Mouse (Mus musculus): Measurements from ENCODE around the gene Ormdl3. TPM values are rescaled to one million over a fixed set of nuclear protein-coding genes. Genes with fewer than 3 reads are reported as not detected.

The Ormdl3 gene
- polyA plus RNA-seq, 1 experiment from 2014 or later, result 24.7 TPM

DNA sequence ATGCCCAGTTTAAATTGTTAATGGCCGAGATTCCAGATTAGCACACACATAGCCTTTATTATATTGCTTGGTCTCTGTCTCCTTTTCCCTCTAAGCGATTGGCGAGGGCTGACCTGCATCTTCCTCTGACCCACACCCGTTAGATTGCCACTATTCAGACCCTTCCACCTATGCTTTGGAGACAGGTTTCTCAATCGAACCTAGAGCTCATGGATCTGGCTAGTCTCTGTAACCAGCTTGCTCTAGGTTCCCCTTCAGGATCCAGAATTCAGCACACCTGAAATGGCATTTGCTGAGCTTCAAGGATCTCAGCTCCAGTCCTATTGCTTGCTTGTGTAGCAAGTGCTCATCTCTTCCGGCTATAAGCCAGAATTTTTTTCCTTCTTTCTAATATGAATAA lies 17.7 kb downstream of the Ormdl3 start:
- Histone ChIP-seq H3K4me3 (ENCODE audit: low read depth, low read length) (no peak overlapping the region), H3K9ac (ENCODE audit: low read length) (no peak overlapping the region)

DNA sequence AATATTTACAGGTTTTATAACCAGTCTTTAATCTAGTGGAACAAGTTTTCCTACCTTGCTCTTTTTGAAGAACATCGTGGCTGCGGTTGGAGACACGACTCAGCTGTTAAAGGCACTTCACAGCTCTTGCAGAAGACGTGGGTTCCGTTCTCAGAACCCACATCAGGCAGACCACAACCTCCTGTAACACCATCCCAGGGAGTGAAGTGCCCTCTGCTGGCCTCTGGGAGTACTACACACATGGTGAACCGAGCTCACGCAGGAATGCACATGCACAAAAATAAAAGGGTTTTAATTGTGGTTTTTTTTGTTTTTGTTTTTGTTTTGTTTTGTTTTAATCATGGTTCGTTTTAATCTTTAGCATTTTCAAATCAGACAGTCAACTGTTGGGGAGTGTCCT lies 18.8 kb downstream of the Ormdl3 start:
- no peak overlapping the region for H3K4me3 ChIP-seq (ENCODE audit: low read depth, low read length)
- H3K4me1 ChIP-seq (ENCODE audit: control insufficient read depth, insufficient read depth, low read length), result no peaks in the 10 kb centered on the region
- DNase-seq (ENCODE audit: low spot score), result no peak
- WGBS, result 91% methylated on average over 8 of the region's 8 CpGs
- H3K36me3 ChIP-seq (ENCODE audit: control insufficient read depth, insufficient read depth, low read length), result no peaks in the 10 kb centered on the region
- no peak overlapping the region for H3K27ac ChIP-seq (ENCODE audit: low read depth, low read length)
- no peaks in the 10 kb centered on the region for H3K27me3 ChIP-seq (replicated peaks; ENCODE audit: control insufficient read depth, insufficient read depth, low read length)
- ATAC-seq, result no peak
- no peaks in the 10 kb centered on the region for H3K9me3 ChIP-seq (replicated peaks; ENCODE audit: control insufficient read depth, low read length)
- no peak overlapping the region for H3K9ac ChIP-seq (ENCODE audit: low read length)
- no peak overlapping the region for H3K4me2 ChIP-seq (ENCODE audit: low read length)

More for the DNA sequence above, 17.7 kb downstream of the Ormdl3 start:
- H3K4me1 ChIP-seq (ENCODE audit: control insufficient read depth, insufficient read depth, low read length), result no peaks in the 10 kb centered on the region
- no peaks in the 10 kb centered on the region for H3K9me3 ChIP-seq (replicated peaks; ENCODE audit: control insufficient read depth, low read length)
- ATAC-seq (no peak), DNase-seq (ENCODE audit: low spot score) (no peak)
- no peaks in the 10 kb centered on the region for H3K27me3 ChIP-seq (replicated peaks; ENCODE audit: control insufficient read depth, insufficient read depth, low read length)
- WGBS, result 80% methylated on average over 6 of the region's 6 CpGs
- H3K36me3 ChIP-seq (ENCODE audit: control insufficient read depth, insufficient read depth, low read length), result no peaks in the 10 kb centered on the region
- H3K27ac ChIP-seq (ENCODE audit: low read depth, low read length), result no peak overlapping the region
- no peak overlapping the region for H3K4me2 ChIP-seq (ENCODE audit: low read length)

DNA sequence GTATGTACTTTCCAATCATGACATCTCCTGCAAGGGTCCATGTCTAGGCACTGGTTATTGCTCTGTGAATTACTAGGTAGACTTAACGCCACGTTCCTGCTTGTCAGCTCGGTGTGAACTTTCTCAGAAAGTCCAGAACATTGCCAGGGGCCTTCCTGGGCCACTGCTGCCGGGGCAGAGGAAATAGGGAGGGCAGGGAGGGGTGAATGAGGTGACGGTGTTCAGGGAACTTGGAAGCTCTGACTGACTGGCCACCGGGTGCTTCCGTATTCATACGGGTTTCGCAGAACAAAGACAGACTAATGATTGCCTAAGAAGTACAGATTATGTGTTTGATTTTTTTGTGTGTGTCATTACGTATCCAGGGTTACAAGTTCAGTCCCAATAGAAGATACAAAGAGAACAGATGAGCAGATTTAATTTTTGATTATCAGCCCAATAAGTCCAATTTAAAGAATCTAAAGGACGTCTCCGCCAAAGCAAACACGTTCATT lies 23.2 kb downstream of the Ormdl3 start:
- ATAC-seq, result no peak
- Histone ChIP-seq H3K27ac (ENCODE audit: low read depth, low read length) (no peak overlapping the region), H3K4me2 (ENCODE audit: low read length) (no peak overlapping the region), H3K4me3 (ENCODE audit: low read depth, low read length) (no peak overlapping the region), H3K4me1 (ENCODE audit: control insufficient read depth, insufficient read depth, low read length) (no peaks in the 10 kb centered on the region), H3K9ac (ENCODE audit: low read length) (no peak overlapping the region), H3K27me3 (replicated peaks; ENCODE audit: control insufficient read depth, insufficient read depth, low read length) (no peaks in the 10 kb centered on the region), H3K9me3 (replicated peaks; ENCODE audit: control insufficient read depth, low read length) (no peaks in the 10 kb centered on the region), H3K36me3 (ENCODE audit: control insufficient read depth, insufficient read depth, low read length) (no peaks in the 10 kb centered on the region)
- no peak for DNase-seq (ENCODE audit: low spot score)
- WGBS, result 60% methylated on average over 13 of the region's 13 CpGs

DNA sequence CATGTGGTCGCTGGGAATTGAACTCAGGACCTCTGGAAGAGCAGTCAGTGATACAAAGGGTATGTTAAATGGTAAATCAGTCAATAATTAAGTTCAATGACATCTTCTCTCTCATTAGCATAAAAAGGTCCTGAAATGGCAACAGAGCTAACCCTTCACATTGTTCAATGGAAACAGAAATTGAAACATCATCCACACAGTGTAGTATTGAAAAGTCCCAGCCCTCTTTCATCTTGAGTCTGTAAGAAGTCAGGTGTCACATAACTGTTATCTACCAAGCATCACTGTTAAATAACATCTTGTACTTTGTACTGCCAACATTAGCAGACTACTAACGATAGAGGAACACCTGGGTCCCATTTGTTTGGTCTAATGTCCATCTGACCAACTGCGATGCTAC lies 24.1 kb downstream of the Ormdl3 start:
- Histone ChIP-seq H3K36me3 (ENCODE audit: control insufficient read depth, insufficient read depth, low read length) (no peaks in the 10 kb centered on the region), H3K4me1 (ENCODE audit: control insufficient read depth, insufficient read depth, low read length) (no peaks in the 10 kb centered on the region), H3K9ac (ENCODE audit: low read length) (no peak overlapping the region), H3K4me2 (ENCODE audit: low read length) (no peak overlapping the region), H3K4me3 (ENCODE audit: low read depth, low read length) (no peak overlapping the region), H3K27ac (ENCODE audit: low read depth, low read length) (no peak overlapping the region), H3K27me3 (replicated peaks; ENCODE audit: control insufficient read depth, insufficient read depth, low read length) (no peaks in the 10 kb centered on the region), H3K9me3 (replicated peaks; ENCODE audit: control insufficient read depth, low read length) (no peaks in the 10 kb centered on the region)
- ATAC-seq (no peak), DNase-seq (ENCODE audit: low spot score) (no peak)
- 93% methylated on average over 3 of the region's 3 CpGs for whole genome bisulfite sequencing

DNA sequence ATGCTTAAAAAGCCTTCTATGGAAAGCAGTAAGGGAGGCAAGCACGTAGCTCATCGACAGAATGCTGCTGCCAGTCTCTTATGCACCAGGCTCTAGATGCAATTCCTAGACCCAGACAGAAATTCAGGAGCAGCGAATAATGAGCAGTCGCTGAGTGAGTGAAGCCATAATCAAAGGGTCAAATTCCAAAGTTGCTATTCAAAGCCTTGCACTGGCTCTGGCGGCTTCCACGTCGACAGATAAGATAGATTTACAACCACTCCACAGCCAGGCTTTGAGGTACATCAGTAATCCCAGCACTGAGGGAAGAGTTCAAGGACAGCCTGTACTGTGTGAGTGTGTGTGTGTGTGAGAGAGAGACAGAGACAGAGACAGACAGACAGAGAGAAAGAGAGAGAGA lies 26.2 kb downstream of the Ormdl3 start:
- H3K27me3 ChIP-seq (replicated peaks; ENCODE audit: control insufficient read depth, insufficient read depth, low read length), result no peaks in the 10 kb centered on the region
- H3K4me3 ChIP-seq (ENCODE audit: low read depth, low read length), result no peak overlapping the region
- H3K4me1 ChIP-seq (ENCODE audit: control insufficient read depth, insufficient read depth, low read length), result no peaks in the 10 kb centered on the region
- 19% methylated on average over 7 of the region's 7 CpGs for WGBS
- no peak for ATAC-seq
- H3K4me2 ChIP-seq (ENCODE audit: low read length), result no peak overlapping the region
- no peaks in the 10 kb centered on the region for H3K9me3 ChIP-seq (replicated peaks; ENCODE audit: control insufficient read depth, low read length)
- DNase-seq (ENCODE audit: low spot score), result no peak
- no peak overlapping the region for H3K9ac ChIP-seq (ENCODE audit: low read length)
- H3K36me3 ChIP-seq (ENCODE audit: control insufficient read depth, insufficient read depth, low read length), result no peaks in the 10 kb centered on the region
- H3K27ac ChIP-seq (ENCODE audit: low read depth, low read length), result no peak overlapping the region

DNA sequence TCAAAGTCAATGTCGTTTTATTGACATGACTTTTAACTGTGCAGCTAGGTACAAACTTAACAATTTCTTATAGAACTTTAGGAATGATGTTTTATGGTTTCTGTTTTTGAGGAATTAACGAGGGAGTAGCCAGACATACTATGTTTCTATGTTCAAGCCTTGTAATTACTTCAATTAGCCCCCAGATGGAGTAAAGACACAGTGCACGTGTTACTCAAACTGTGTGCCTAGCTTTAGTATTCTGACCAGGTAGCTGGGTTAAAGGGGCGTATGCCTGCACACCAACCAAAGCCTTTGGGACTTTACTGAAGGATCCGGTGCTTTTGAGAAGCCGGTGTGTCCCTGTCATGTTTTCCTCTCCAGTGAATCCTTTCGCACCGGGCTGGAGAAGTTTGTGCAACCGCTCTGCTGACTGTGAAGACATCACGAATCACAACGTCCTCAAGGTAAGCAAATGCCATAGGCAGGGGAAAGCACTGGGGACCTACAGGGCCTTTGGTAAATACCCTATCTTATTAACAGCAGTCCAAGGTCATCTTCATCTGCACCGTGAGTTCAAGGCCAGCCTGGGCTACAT lies 32.0 kb downstream of the Ormdl3 start:
- H3K27me3 ChIP-seq (replicated peaks; ENCODE audit: control insufficient read depth, insufficient read depth, low read length), result peaks cover 1% of the 10 kb centered on the region
- no peak overlapping the region for H3K4me2 ChIP-seq (ENCODE audit: low read length)
- no peak overlapping the region for H3K9ac ChIP-seq (ENCODE audit: low read length)
- no peak for ATAC-seq
- H3K4me3 ChIP-seq (ENCODE audit: low read depth, low read length), result no peak overlapping the region
- H3K4me1 ChIP-seq (ENCODE audit: control insufficient read depth, insufficient read depth, low read length), result no peaks in the 10 kb centered on the region
- no peak for DNase-seq (ENCODE audit: low spot score)
- no peak overlapping the region for H3K27ac ChIP-seq (ENCODE audit: low read depth, low read length)
- H3K36me3 ChIP-seq (ENCODE audit: control insufficient read depth, insufficient read depth, low read length), result no peaks in the 10 kb centered on the region
- H3K9me3 ChIP-seq (replicated peaks; ENCODE audit: control insufficient read depth, low read length), result no peaks in the 10 kb centered on the region
- 59% methylated on average over 12 of the region's 12 CpGs for WGBS

DNA sequence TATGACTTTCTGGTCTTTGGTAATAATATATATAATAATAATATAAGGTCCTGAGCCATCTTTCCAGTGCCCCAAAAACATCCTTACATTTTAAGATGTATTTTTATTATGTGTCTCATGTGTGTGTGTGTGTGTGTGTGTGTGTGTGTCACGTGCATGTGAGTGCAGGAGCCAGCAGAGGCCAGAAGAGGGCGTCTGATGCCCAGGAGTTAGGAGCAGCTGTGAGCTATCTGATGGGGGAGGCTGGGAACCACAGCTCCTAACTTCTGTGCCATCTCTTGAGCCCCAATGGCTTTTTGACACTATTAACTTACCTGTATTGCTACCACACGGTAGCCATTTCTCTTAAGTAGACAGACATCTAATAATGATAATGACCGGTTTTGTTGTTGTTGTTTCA lies 33.2 kb downstream of the Ormdl3 start:
- Histone ChIP-seq H3K4me2 (ENCODE audit: low read length) (no peak overlapping the region), H3K9me3 (replicated peaks; ENCODE audit: control insufficient read depth, low read length) (no peaks in the 10 kb centered on the region), H3K27ac (ENCODE audit: low read depth, low read length) (no peak overlapping the region), H3K4me1 (ENCODE audit: control insufficient read depth, insufficient read depth, low read length) (no peaks in the 10 kb centered on the region), H3K36me3 (ENCODE audit: control insufficient read depth, insufficient read depth, low read length) (no peaks in the 10 kb centered on the region), H3K9ac (ENCODE audit: low read length) (no peak overlapping the region), H3K4me3 (ENCODE audit: low read depth, low read length) (no peak overlapping the region), H3K27me3 (replicated peaks; ENCODE audit: control insufficient read depth, insufficient read depth, low read length) (peaks cover 13% of the 10 kb centered on the region)
- WGBS, result 83% methylated on average over 4 of the region's 4 CpGs
- ATAC-seq (no peak), DNase-seq (ENCODE audit: low spot score) (no peak)

DNA sequence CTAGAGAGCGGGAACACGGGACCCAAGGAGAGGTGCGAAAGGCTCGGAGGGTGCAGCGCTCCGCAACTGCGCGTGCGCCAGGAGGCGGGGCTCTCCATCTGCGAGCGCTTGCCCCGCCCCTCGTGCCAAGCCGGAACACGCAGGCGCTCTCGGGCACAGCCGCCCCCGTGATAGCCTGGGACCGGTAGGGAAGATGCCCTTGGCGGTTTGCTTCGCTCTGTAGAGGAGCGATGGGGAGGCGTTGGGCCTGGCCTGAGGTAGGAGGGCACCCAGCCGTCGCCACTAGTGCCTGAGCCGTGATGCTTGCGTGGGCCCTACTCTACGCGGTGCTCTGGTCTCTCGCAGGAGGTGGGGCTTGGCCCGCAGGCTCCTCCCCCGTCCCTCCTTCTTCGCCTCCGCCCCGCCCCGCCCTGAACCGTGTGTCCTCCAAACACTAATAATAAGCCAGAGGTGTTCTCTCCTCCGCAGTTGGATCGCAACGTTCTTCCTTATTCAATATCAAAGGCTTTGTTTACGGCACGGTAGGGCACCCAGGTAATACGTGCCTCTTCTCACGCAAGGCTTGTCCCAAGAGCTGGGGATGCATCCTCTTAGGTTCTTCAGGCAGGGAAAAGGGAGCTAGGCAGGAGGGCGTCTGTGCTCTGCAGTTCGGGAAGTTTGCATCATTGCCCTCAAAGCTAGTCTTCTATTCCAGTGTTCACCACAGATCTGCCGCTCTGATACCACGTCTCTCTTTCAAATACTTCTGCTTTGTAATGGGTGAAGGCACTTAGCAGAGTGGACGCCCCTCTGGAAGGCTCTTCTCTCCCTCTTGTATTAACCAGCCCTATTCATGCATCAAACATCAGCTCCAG lies 36.0 kb downstream of the Ormdl3 start, which contains the start of gene Zpbp2:
Gene Zpbp2 (plus strand): TSS at position 123 of the 854 bp plus-strand sequence.
- H3K4me3 ChIP-seq (ENCODE audit: low read depth, low read length), result peak within 1 kb of the TSS; percentile 56
- DNase-seq (ENCODE audit: low spot score) (peak; percentile 95), ATAC-seq (peak; percentile 98)
- no peaks in the 10 kb centered on the region for H3K36me3 ChIP-seq (ENCODE audit: control insufficient read depth, insufficient read depth, low read length)
- H3K4me2 ChIP-seq (ENCODE audit: low read length), result peak within 1 kb of the TSS; percentile 48
- no peaks in the 10 kb centered on the region for H3K4me1 ChIP-seq (ENCODE audit: control insufficient read depth, insufficient read depth, low read length)
- H3K9ac ChIP-seq (ENCODE audit: low read length), result peak within 1 kb of the TSS; percentile 71
- H3K27ac ChIP-seq (ENCODE audit: low read depth, low read length), result peak within 1 kb of the TSS; percentile 63; the same call in 1 of the 2 replicates
- WGBS, result under 1% methylated on average over 51 of the region's 51 CpGs
- H3K27me3 ChIP-seq (replicated peaks; ENCODE audit: control insufficient read depth, insufficient read depth, low read length), result peaks cover 38% of the 10 kb centered on the region
- no peaks in the 10 kb centered on the region for H3K9me3 ChIP-seq (replicated peaks; ENCODE audit: control insufficient read depth, low read length)

All from forebrain, embryonic 14.5 days (tissue).